Mouse (Mus musculus): ENCODE measurements around the gene Iqgap3.

- TF ChIP-seq POLR2A (IDR thresholded peaks at IDR 0.05; ENCODE audit: extremely low read depth, insufficient read depth, low read length) (no peak), CTCF (IDR thresholded peaks at IDR 0.05; ENCODE audit: extremely low read depth, insufficient read depth, low read length) (no peak)
Observed at GRCm38 (mm10) chr3:88150061-88150998, 68.6 kb downstream of the Iqgap3 start.
